Mouse (Mus musculus) limb, embryonic 12.5 days (tissue): Measurements from ENCODE around the gene Nudt15. TPM values are rescaled to one million over a fixed set of nuclear protein-coding genes. Genes with fewer than 3 reads are reported as not detected.
"Not testable (repeated sequence)": the region's sequence is repeated elsewhere in the genome, so short reads cannot be mapped to it uniquely, and the experiment has no call there.

ENCODE experiments used
- ATAC-seq: fragments of 200-750 bp; cut with Nextera tagmentation; 2 replicates; pipeline ENCODE4 v1.8.0; 2017; ENCODE audit warnings: low read depth, moderate TSS enrichment; ENCODE audit not compliant: insufficient number of reproducible peaks, insufficient read depth, low FRiP score, low TSS enrichment
- H3K27ac ChIP-seq: fragments of 300-500 bp; sonication (generic); 2 replicates; pipeline ENCODE4 v1.5.1; 2016; ENCODE audit warnings: mild to moderate bottlenecking, moderate library complexity
- H3K27me3 ChIP-seq: fragments of 300-500 bp; sonication (generic); 2 replicates; pipeline ENCODE4 v1.6.1; 2016; ENCODE audit warnings: mild to moderate bottlenecking, moderate library complexity
- H3K36me3 ChIP-seq: fragments of 300-500 bp; sonication (generic); 2 replicates; pipeline ENCODE4 v1.6.1; 2016; ENCODE audit warnings: mild to moderate bottlenecking, moderate library complexity
- H3K4me1 ChIP-seq: fragments of 300-500 bp; sonication (generic); replicated peaks from 2 replicates; pipeline ENCODE4 v1.6.1; 2016
- H3K4me2 ChIP-seq: fragments of 300-500 bp; sonication (generic); 2 replicates; pipeline ENCODE4 v1.6.1; 2016; ENCODE audit warnings: mild to moderate bottlenecking, moderate library complexity
- H3K4me3 ChIP-seq: fragments of 300-500 bp; sonication (generic); replicated peaks from 2 replicates; pipeline ENCODE4 v1.5.1; 2016; ENCODE audit warnings: mild to moderate bottlenecking
- H3K9ac ChIP-seq: fragments of 300-500 bp; sonication (generic); replicated peaks from 2 replicates; pipeline ENCODE4 v1.6.1; 2016; ENCODE audit warnings: mild to moderate bottlenecking, moderate library complexity
- H3K9me3 ChIP-seq: fragments of 300-500 bp; sonication (generic); 2 replicates; pipeline ENCODE4 v1.6.1; 2016; ENCODE audit warnings: mild to moderate bottlenecking, moderate library complexity
- WGBS: fragments of 180-500 bp; shearing (Covaris S2); methylation state at CpG from one replicate; pipeline ENCODE4 v1.1.7; 2016; 5-methylcytosine and 5-hydroxymethylcytosine counted together
- polyA plus RNA-seq: library from polyadenylated mRNA; unstranded; fragments of >200 nt; fragmentation: Nextera tagmentation; extraction: Ambion mirVana; gene quantifications from 2 replicates; pipeline ENCODE4 v1.2.1, GENCODE M21; 2016

The Nudt15 gene
- polyA plus RNA-seq, 1 experiment from 2014 or later, result 6.8 TPM

GRCm38 (mm10) chr14:73550291-73550690, 2.2 kb upstream of the Nudt15 start:
- Histone ChIP-seq H3K27me3 (no peaks in the 10 kb centered on the region; the same call in 1 of the 2 replicates), H3K4me2 (no peak overlapping the region), H3K9me3 (no peaks in the 10 kb centered on the region), H3K4me3 (no peak overlapping the region), H3K4me1 (peaks cover 12% of the 10 kb centered on the region), H3K9ac (no peak overlapping the region), H3K27ac (no peak overlapping the region), H3K36me3 (peaks cover under 1% of the 10 kb centered on the region; the same call in 1 of the 2 replicates)
- WGBS, result 55% methylated on average over 3 of the region's 3 CpGs
- no peak for ATAC-seq

GRCm38 (mm10) chr14:73547034-73547433, 1.0 kb downstream of the Nudt15 start:
- H3K4me2 ChIP-seq, result no peak overlapping the region
- H3K9ac ChIP-seq, result no peak overlapping the region
- H3K36me3 ChIP-seq, result no peaks in the 10 kb centered on the region
- no peak overlapping the region for H3K4me3 ChIP-seq
- no peaks in the 10 kb centered on the region; the same call in 1 of the 2 replicates for H3K27me3 ChIP-seq
- no peaks in the 10 kb centered on the region for H3K4me1 ChIP-seq
- no peak overlapping the region for H3K27ac ChIP-seq
- no peaks in the 10 kb centered on the region for H3K9me3 ChIP-seq
- WGBS, result 76% methylated on average over 4 of the region's 4 CpGs
- ATAC-seq, result no peak

- Histone ChIP-seq H3K27me3 (no peaks in the 10 kb centered on the region; the same call in 1 of the 2 replicates), H3K4me1 (no peaks in the 10 kb centered on the region), H3K4me3 (no peak overlapping the region), H3K4me2 (no peak overlapping the region), H3K36me3 (no peaks in the 10 kb centered on the region), H3K27ac (no peak overlapping the region), H3K9ac (no peak overlapping the region), H3K9me3 (no peaks in the 10 kb centered on the region)
- 44% methylated on average over 6 of the region's 6 CpGs for WGBS
- no peak for ATAC-seq
Observed at GRCm38 (mm10) chr14:73543781-73544180, 4.3 kb downstream of the Nudt15 start.

- ATAC-seq, result no peak
- Histone ChIP-seq H3K27ac (no peak overlapping the region), H3K27me3 (no peaks in the 10 kb centered on the region; the same call in 1 of the 2 replicates), H3K4me1 (no peaks in the 10 kb centered on the region), H3K4me3 (no peak overlapping the region), H3K4me2 (no peak overlapping the region), H3K9me3 (no peaks in the 10 kb centered on the region), H3K9ac (no peak overlapping the region), H3K36me3 (no peaks in the 10 kb centered on the region)
- 84% methylated on average over 2 of the region's 2 CpGs for WGBS
Observed at GRCm38 (mm10) chr14:73535641-73536040, 12.4 kb downstream of the Nudt15 start.

GRCm38 (mm10) chr14:73533755-73534465, 14.1 kb downstream of the Nudt15 start:
- WGBS, result 73% methylated on average over 6 of the region's 6 CpGs
- ATAC-seq, result no peak
- no peaks in the 10 kb centered on the region for H3K36me3 ChIP-seq
- no peak overlapping the region for H3K9ac ChIP-seq
- H3K27me3 ChIP-seq, result no peaks in the 10 kb centered on the region; the same call in 1 of the 2 replicates
- no peak overlapping the region for H3K4me2 ChIP-seq
- no peaks in the 10 kb centered on the region for H3K9me3 ChIP-seq
- no peaks in the 10 kb centered on the region for H3K4me1 ChIP-seq
- H3K4me3 ChIP-seq, result no peak overlapping the region
- no peak overlapping the region for H3K27ac ChIP-seq

- H3K9ac ChIP-seq, H3K4me3 ChIP-seq, ATAC-seq, H3K36me3 ChIP-seq, H3K27ac ChIP-seq, H3K27me3 ChIP-seq, H3K4me2 ChIP-seq, H3K9me3 ChIP-seq, H3K4me1 ChIP-seq: not testable (repeated sequence)
- WGBS, result 86% methylated on average over 3 of the region's 3 CpGs
Observed at GRCm38 (mm10) chr14:73528661-73529060, 19.4 kb downstream of the Nudt15 start.

GRCm38 (mm10) chr14:73524766-73525448, 23.1 kb downstream of the Nudt15 start, which contains the start of gene Sucla2:
Gene Sucla2, plus strand, starts transcription at chr14:73525319.
- Histone ChIP-seq H3K27ac (peak within 1 kb of the TSS; percentile 85), H3K36me3 (no peaks in the 10 kb centered on the region), H3K9ac (peak within 1 kb of the TSS; percentile 51), H3K4me2 (peak within 1 kb of the TSS; percentile 50), H3K27me3 (no peaks in the 10 kb centered on the region), H3K4me3 (peak within 1 kb of the TSS; percentile 47), H3K4me1 (no peaks in the 10 kb centered on the region), H3K9me3 (no peaks in the 10 kb centered on the region)
- peak; percentile 98 for ATAC-seq
- under 1% methylated on average over 41 of the region's 41 CpGs for whole genome bisulfite sequencing

GRCm38 (mm10) chr14:73524136-73524535, 23.9 kb downstream of the Nudt15 start:
- Histone ChIP-seq H3K4me3 (no peak overlapping the region), H3K4me2 (peak overlapping the region; percentile 50; the same call in 1 of the 2 replicates)

GRCm38 (mm10) chr14:73509765-73510423, 38.1 kb downstream of the Nudt15 start, which contains the start of gene Med4:
Gene Med4, plus strand, starts transcription at chr14:73510025.
- peak within 1 kb of the TSS; percentile 97 for H3K4me2 ChIP-seq
- H3K27me3 ChIP-seq, result no peaks in the 10 kb centered on the region
- peak within 1 kb of the TSS; percentile 89 for H3K4me3 ChIP-seq
- WGBS, result 1% methylated on average over 41 of the region's 41 CpGs
- peaks cover 27% of the 10 kb centered on the region for H3K36me3 ChIP-seq
- peaks cover 9% of the 10 kb centered on the region for H3K4me1 ChIP-seq
- peak within 1 kb of the TSS; percentile 57; the same call in 1 of the 2 replicates for H3K27ac ChIP-seq
- no peaks in the 10 kb centered on the region for H3K9me3 ChIP-seq
- peak; percentile 86 for ATAC-seq
- H3K9ac ChIP-seq, result peak within 1 kb of the TSS; percentile 85

More at GRCm38 (mm10) chr14:73524136-73524535, 23.9 kb downstream of the Nudt15 start:
- Histone ChIP-seq H3K9ac (no peak overlapping the region; the same call in 1 of the 2 replicates), H3K27ac (no peak overlapping the region), H3K9me3 (no peaks in the 10 kb centered on the region), H3K4me1 (no peaks in the 10 kb centered on the region), H3K36me3 (no peaks in the 10 kb centered on the region), H3K27me3 (no peaks in the 10 kb centered on the region)
- no peak for ATAC-seq
- WGBS, result 76% methylated on average over 3 of the region's 3 CpGs

GRCm38 (mm10) chr14:73508630-73509395, 39.2 kb downstream of the Nudt15 start:
- Histone ChIP-seq H3K4me3 (no peak overlapping the region), H3K27ac (no peak overlapping the region), H3K9ac (no peak overlapping the region), H3K27me3 (no peaks in the 10 kb centered on the region), H3K36me3 (peaks cover 20% of the 10 kb centered on the region), H3K4me2 (no peak overlapping the region), H3K4me1 (peaks cover 9% of the 10 kb centered on the region), H3K9me3 (no peaks in the 10 kb centered on the region)
- 90% methylated on average over 6 of the region's 6 CpGs for WGBS
- ATAC-seq, result no peak
